Mouse (Mus musculus) cerebellum, postnatal 25 days (tissue): ENCODE measurements around the gene Plcg2.
A peak's percentile ranks its signal among the peaks of the same experiment; 100 is the strongest.

Source experiments
- DNase-seq, 2 experiments: peaks; one replicate each; pipeline ENCODE4 v3.0.0; 2021; ENCODE audit warnings: mixed read lengths in 2 of 2

The Plcg2 gene

DNA sequence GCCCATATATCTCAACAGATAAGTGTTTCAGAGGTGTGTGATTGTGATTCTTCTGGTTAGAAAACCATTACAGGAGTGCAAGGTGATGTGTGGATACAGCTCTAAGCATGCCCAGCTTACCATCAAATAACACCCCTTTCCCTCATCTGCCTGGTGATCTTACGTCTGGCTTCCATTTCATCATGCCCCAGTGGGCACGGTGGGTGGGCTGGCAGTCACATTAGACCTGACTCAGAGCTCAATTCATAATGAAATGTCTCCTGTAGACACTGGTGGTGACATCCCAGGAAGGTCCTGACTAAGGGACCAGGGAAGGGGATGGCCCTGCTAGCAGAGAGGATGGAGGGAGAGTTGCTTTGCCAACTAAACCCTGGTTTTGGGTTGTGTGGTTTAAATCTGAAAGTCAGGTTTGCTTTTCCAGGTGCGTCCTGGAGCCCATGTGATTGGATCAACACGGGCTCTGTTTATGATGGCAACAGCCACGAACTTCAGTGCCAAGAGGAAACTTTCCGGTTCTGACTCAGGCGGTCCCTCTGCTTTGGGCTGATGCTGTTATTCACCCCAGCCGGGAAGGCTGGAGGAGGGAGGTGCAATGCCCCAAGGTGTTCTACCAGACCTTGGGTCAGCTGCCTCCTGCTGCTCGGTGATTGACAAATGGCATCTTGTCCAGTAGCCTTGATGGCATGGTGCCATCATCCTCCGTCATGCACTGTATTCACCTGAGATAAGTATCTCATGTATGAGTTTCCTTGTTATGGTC lies 9.7 kb upstream of the Plcg2 start:
- no peak for DNase-seq

DNA sequence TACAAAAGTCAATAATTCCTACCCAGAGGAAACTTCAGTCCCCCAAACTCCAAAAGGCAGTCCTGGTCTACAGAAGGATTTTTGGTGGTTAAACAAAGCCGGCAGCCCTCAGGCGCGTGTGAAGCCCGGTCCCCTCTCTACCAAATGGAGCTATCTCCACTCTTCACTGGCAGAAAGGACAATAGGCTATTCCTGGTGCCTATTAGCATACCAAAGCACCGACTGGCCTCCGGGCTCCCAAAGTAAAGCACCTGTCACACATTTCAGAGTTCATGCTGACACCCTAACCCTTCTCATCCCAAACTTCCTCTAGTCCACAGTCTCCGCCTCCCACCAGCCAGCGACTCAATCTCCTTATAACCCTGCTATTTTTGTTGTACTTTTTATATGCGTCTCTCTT lies 4.5 kb upstream of the Plcg2 start:
- DNase-seq, result no peak

GRCm38 (mm10) chr8:117494874-117495273 lies 3.2 kb upstream of the Plcg2 start:
- DNase-seq, result no peak

GRCm38 (mm10) chr8:117498915-117499540 lies 937 bp downstream of the Plcg2 start:
- DNase-seq, result no peak

DNA sequence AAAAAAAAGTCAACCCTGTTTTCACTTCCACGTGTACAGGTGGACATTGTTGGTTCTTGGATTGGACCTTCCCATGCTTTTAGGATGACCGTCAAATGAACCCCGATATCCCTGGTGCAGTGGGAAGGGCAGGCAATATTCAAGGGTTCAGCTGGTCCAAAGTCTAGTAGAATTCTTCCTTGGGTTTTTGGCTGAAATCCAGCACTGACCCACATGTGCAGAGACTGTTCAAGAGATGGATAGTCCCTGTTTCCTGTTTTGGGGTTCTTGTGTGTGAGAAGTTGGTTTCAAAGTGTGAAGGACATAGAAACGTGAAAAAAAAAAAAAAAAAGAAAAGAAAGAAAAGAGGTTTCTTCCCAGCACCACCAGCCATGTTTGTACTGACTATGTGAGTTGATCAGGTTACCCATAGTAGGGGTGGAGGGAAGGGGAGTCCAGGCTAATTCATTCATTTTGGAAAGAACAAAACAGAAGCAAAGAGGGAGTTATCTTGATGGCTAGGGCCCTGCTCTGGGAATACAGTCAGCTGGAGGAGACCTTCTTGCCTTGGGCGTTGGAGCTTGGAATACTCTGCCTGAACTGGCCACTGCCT lies 2.2 kb downstream of the Plcg2 start:
- no peak for DNase-seq

DNA sequence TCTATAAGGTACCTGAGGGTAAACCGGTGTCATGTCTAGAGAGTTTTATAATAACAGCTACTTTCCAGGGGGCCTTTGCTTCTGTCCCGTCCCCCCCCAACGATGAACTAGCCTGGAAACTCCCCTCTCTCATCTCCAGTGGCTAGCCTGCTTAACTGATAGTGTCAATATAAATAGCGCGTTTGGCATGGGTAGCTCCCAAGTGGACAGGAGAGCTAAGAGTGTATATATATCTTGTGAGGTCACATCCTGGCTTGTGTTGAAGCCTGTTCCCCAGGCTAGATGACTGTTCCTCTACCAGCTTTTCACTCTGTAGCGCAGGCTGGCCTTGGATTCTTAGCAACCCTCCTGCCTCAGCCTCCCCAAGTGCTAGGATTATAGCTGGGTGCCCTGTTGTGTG lies 3.2 kb downstream of the Plcg2 start:
- no peak for DNase-seq

GRCm38 (mm10) chr8:117503405-117504069 lies 5.4 kb downstream of the Plcg2 start:
- no peak for DNase-seq

- DNase-seq, result no peak
Measured at GRCm38 (mm10) chr8:117507703-117508102, 9.6 kb downstream of the Plcg2 start.

GRCm38 (mm10) chr8:117516876-117517565 lies 18.9 kb downstream of the Plcg2 start:
- no peak for DNase-seq

GRCm38 (mm10) chr8:117517861-117518260 lies 19.8 kb downstream of the Plcg2 start:
- no peak for DNase-seq

DNA sequence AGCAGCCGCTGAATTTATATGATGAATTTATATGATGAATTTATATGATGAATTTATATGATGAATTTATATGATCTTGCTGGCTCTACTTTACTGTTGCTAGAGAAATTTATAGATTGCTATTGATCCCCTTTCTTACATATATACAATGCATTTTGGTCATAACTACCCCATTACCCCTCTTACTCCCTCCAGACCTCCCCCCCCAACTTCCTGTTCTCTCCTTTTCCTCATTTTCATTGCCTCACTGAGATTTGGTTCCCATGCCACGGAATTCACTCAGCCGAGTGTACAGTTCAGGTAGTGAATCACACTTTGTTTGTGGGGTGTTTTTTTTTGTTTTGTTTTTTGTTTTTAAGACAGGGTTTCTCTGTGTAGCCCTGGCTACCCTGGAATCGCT lies 20.8 kb downstream of the Plcg2 start:
- DNase-seq, result no peak

DNA sequence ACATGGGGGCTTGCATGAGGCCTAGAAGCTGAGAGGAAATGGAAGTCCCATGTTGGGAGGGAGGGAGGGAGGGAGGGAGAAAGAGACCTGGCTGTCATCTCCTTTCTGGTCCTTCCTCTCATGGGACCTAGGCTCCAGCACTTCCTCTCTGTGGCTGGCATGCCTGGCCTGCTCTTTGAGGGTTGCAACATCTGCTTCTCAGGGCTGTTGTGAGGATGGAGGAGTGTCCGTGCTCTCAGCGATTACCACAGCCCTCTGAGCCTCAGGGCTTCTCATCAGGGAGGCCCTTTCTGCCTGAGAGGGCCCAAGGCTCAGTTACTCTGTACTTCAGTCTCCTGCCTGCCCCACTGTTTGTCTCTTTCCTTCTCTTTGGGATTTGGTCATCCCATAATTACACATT lies 28.1 kb downstream of the Plcg2 start:
- DNase-seq, result no peak

GRCm38 (mm10) chr8:117527983-117528382 lies 29.9 kb downstream of the Plcg2 start:
- DNase-seq, result no peak

GRCm38 (mm10) chr8:117529177-117529576 lies 31.1 kb downstream of the Plcg2 start:
- no peak for DNase-seq

- no peak for DNase-seq
Measured at GRCm38 (mm10) chr8:117532381-117532972, 34.4 kb downstream of the Plcg2 start.

GRCm38 (mm10) chr8:117536862-117537261 lies 38.8 kb downstream of the Plcg2 start:
- no peak for DNase-seq

DNA sequence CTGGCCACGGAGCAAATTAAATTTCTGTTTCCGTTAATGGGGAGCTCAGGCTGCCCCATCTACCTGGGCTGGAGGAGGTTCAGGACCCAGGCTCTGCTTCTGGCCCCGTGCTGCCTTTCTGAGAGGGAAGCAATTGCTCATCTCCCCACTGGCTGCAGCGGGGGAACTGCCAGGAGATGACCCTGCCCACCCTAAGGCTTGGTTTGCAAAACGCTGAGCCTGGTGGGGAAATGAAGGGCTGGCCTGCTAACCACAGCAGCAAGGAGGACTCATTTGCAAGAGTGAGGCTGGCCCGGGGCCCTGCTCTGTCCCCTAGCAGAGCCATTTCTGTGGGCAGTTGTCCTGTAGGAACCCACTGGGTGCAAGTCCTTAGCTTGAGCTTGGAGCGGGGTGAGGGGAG lies 39.7 kb downstream of the Plcg2 start:
- DNase-seq, result no peak

GRCm38 (mm10) chr8:117542951-117543350 lies 44.9 kb downstream of the Plcg2 start:
- no peak for DNase-seq

DNA sequence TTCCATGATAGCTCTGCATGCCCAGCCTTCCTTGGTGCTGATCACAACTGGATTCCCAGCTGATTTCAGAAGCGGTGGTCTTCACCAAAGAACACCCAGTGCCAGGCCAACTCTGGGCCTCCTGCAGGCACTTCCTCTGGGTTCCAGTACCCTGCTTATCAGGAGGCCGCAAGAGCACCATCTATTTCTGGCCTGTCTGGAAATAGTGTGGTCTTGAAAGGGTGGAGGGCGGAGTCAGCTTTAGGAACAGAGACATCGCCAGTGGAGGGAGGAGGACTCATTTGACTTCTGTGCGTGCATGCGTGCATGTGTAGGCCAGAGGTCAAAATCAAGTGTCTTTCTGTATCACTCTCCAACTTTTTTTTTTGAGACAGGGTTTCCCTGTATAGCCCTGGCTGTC lies 45.7 kb downstream of the Plcg2 start:
- DNase-seq, result no peak

DNA sequence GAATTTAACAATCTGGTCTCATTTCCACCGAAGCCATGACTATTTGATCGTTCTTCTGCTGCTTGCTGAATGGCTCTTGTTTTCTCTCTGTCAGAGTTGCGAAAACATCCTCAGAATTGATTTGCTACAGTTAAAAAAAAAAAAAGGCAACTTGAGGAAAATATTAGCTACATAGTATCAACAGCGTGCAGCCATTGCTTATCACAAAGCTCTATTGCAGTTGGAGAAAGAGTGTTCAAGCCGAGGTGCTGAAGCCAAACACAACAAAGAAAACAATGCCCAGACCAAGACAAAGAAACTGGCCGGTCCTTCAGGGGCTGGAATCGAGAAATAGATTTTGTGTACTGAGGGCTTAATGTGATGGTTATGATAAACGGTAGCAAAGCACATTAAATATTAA lies 47.0 kb downstream of the Plcg2 start:
- no peak for DNase-seq

GRCm38 (mm10) chr8:117546386-117546785 lies 48.3 kb downstream of the Plcg2 start:
- peak; percentile 36 to 54 for DNase-seq

DNA sequence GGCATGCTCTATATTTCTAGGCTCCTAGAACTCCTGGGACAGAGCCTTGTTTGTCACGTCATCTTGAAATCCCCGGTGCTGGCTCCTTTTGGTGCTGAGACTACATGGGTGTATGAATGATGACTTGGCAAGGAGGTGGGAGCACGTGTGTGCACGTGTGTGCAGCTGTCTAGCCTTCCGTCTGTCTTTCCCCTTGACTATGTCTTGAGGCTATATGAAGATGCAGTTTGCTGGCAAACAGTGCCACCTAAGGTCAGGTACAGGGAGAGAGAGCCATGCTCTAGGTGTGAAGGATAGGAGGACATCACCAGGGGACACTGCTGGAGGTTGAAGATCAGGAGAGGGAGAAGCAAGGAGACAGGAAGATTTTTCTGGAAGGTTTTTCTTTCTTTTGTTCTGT lies 49.9 kb downstream of the Plcg2 start:
- DNase-seq, result no peak

DNA sequence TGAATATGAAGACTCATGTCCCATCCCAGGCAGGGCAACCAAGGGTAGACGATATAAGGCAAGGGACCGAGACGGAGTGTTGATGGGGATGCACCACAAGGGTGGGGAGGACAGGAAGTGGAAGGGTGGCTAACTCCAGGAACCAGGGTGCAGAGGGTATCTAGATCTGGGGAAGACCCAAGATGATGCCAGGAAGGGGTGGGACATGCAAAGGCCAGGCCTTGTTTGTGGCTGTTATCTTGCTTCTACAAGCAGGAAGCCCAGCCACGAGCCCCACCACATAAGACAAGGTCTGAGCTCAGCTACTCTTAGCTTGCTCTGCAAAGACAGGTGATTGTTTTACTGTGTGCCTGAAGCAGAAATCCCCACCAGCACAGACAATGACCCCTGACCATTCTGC lies 50.4 kb downstream of the Plcg2 start:
- no peak for DNase-seq
